Mouse (Mus musculus) testis, postnatal 14 days (tissue): Measurements from ENCODE around the gene Clmn.
A peak's percentile ranks its signal among the peaks of the same experiment; 100 is the strongest.

ENCODE experiments used
- DNase-seq: peaks from one replicate; pipeline ENCODE4 v3.0.0; 2021; ENCODE audit warnings: low spot score

The Clmn gene

DNA sequence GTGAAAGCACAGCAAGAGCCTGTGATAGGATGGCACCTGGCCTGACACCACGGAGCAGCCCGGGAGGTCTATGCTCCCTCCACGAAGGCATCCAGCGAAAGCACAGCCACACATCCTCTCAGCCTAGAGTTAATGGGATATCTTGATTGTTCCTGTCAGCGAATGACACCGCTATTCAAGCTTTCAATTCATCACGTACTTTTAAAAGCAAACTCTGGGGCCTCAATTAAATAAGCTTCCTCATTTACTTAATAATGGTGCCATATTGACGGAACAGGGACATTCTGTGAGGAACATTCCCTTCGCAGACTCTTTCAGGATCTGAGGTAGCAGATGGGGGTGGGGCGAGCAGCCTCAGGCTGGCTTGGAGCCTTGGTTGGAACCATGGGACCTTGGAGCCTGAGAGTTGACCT is 14.7 kb upstream of the Clmn start:
- DNase-seq = no peak

DNA sequence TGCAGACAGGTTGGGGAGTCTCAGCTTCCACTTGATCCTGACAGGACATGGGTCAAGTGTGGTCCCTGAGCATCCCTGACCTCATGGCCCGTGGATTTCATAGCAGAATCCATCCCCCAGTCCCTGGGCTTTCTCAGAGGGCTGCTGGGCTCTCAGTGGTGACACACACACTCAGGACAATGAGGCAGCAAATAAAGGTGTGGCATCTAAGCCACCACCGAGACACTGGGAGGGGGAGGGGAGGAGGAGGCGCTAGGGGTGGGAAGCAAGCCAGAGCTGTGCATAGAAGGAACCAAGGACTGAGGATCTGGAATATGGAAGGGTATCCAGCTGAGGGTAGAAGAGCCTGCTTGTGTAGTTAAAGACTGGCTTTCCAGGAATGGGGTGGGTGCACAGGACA is 11.2 kb upstream of the Clmn start:
- no peak for DNase-seq

DNA sequence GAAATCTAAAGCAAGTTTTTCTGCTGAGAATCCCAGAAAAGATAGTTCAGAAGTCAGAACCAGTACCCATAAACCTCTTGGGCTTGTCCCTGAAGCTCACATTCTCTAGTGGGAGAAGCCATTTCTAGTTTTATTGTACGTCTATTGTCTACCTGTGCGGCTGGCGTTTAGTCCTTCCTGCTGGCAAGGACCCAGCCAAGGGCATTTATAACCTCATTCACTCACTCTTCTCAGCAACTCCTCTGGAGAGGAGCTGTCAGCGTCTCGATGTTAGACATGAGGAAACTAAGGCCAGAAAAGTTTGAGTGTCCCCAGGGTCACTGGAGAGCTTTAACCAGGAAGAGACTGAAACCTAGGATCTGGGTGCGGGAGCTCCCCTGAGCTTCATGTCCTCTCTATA is 7.1 kb upstream of the Clmn start:
- no peak for DNase-seq

DNA sequence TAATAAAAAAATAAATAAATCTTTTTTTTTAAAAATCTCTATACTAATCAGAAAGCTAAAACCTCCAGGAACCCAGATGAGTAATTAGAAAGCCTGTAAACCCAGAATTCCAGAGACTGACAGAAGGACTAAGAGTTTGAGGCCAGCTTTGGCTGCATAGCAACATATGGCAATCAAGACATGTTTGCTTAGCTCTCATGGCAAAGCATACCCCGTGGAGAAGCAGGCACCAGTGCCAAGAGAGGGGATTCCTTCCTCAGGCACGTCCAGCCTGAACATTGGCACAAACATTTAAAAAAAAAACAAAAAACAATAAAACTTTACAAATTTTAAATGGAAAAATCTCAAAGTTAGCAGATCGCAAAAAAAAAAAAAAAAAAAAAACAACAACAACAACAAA is 4.9 kb upstream of the Clmn start:
- no peak for DNase-seq

DNA sequence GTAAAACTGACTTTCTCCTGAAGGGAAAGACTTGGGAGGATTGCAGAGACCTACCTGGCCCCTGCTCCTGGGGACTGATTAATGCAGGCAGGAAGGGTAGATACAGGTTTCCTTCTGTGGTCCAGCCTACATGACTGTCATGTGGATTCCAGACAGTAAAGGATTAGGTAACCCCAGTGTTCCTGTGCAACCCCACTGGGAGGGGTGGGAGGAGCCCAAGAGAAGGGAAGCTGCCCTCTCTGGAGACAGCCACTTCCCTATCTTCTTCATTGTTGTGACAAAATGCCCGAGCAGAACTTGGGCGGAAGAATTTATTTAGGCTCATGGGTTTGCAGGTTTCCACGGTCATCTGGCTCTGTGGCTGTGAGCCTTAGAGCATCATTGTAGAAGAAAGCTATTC is 3.6 kb upstream of the Clmn start:
- DNase-seq = no peak

DNA sequence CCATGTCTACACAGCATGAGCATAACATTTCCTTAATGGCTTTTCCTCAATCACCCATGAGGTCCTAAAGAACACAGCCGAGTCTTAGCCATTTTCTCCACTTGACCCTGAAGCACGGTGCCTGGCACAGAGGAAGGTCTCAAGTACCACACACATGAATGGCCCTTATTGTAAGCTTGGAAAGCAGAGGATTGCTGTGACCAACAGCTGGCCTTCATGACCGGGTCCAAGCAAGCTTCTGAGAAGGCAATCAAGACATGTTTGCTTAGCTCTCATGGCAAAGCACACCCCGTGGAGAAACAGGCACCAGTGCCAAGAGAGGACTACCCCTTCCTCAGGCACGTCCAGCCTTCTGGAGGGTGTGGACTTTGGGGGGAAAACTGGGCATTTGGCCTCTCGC is 3.0 kb upstream of the Clmn start:
- no peak for DNase-seq

DNA sequence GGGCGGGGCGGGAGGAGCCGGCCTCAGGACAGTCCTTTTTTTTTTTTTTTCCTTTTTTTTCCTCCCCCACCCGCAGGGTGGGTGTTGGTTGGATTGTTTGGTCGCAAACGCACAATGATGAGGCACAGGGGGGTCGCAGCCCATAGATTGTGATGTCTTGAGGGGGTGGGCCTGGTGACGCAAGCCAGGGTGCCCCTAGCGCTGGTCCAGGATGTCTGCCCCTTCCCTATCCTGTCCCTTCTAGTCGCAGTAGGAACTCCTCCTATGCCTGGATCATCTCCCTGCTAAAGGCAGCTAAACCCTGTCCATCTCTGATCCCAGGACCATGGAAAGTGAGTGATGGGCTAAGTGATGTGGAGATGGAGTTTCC is 275 bp upstream of the Clmn start:
- no peak for DNase-seq

DNA sequence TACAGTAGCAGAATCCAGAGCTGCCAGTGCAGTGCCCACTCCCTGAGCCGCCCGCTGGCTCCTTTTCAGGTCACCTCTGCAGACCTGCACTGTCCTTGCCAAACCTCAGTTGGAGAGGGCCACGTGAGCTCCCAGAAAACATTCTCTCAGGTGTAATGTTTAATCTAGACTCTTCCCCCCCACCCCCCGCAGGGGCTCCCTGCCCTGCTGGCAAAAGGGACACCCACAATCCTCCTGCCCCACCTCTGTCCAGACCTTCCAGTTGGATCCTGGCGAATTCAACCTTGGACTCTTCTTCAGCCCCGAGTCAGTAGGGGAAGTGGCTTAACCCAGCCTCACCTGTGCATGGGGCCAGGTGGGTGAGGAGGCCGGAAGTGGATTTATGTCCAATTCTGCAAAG is 1.2 kb downstream of the Clmn start:
- no peak for DNase-seq

DNA sequence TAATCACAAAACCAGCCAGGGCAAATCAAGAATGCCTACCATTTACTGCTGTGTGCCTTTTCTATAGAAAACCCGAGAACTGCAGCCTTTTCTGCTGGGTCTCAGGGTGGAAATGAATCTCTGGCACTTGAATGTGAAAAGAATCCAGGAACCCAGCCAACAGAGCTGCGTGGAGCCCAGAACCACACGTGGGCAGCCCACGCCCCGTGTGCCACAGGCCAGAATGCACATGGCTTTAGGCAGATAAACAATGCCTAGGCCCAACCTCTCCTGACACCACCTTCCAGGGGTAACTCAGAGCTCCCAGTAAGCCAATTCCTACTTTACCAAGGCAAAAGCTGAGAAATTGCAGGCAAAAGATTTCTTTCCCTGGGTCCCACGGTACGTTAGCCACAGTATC is 5.7 kb downstream of the Clmn start:
- no peak for DNase-seq

DNA sequence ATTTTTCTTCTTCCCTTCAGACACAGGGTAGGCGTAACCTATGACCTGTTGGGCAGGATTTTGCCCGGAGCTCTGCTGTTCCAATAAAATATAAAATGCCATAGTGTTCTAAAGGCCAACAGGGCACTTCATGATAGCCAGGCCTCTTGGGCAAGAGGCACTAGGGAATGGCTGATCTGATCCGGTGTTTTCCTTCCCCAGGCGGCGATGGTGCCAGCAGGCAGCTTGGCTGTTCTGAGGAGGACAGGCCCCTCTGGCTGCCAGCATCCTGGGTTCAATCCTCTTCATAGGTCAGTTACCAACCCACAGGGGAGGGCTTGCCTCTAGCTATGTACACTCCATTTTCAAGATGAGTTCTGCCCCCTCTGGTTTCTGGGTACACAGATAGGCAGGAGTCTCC is 6.1 kb downstream of the Clmn start:
- no peak for DNase-seq

DNA sequence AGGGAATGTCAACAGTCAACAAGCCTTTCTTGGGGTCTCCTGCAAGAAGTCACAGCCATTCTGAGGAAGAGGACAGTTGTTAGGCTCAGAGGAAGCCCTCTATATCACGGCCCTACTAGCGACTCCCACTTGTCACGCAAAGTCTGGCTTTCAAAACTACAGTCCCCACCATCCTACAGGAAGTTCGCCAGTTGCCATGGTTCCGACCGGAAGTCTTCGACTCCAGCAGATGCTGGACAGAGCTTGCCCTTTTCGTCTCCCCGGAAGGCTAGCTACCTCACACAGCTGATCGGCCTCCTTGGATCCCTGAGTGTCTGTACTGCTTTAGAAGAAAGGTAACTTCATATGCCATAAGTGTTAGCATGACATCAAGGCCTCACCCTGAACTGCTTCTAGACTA is 7.3 kb downstream of the Clmn start:
- DNase-seq = no peak

DNA sequence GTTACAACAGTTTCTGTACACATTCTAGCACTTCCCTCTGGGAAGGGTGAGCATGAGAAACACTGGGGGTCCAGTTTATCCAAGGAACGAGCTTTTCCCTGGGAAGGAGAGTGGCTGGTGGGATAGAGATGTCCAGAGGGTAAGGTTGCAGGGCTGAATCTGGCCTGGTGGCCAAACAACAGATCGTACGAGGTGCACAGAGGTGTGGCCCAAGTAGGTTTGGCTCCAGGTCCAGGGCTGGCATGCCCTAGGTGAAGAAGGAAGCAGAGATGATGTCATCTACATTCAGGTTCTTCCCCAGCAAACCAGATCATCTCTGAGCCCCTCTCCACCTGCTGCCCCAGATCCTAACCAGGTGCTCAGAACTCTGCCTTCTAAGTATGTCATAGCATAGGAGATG is 8.3 kb downstream of the Clmn start:
- no peak for DNase-seq

DNA sequence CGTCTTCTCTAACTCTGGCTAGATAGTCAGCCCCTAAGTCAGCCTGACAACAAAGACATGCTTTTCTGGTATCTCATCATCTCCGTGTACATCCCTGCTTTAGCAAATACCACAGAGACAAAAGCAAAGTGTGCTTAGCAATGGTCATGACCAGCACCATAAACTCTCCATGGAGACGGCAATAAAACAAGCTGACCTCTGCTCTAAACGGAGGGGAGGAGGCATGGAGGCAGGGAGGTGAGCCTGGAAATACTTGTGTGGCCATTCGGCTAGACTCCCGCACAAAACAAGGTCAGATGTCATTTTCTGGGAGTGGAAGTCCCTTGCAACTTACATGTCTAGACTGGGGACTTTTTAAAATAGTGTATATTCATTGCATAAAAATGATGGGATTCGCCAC is 9.3 kb downstream of the Clmn start:
- DNase-seq = no peak

DNA sequence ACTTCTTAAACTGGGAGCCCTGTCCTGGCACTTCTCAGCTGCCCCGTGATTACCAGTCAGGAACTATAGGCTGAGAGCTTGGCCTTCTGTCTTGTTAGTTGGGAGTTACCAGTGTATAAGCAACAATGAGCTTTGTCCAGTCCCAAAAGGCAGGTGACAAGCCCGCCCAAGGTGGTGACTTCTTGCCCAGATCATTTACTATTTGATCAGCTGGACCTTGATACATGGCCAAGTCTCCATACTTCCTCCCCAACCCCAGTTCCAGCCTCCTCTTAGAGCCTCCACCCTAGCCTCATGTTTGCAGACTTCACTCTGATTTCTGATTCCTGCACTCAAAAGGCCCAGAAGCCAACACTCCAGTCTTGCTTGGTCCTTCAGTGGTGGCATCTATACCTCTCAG is 10.1 kb downstream of the Clmn start:
- DNase-seq = no peak

DNA sequence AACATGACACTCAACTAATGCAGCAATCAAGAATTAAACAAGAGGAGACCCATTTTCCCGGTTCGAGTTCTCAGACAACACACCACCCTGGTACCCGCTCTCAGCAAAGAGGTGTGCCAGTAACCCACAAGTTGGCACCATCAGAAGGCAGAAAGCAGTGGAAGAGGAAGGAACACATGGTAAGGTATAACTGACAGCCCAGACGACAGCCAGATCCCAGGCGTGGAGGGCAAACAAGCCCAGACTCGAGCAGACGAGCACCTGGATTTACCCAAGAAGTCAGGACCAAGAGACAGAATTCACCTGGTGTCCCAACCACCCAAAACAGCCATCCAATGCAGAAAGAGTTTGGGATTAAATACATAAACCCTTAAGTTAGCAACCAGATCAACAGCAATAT is 11.5 kb downstream of the Clmn start:
- DNase-seq = no peak

DNA sequence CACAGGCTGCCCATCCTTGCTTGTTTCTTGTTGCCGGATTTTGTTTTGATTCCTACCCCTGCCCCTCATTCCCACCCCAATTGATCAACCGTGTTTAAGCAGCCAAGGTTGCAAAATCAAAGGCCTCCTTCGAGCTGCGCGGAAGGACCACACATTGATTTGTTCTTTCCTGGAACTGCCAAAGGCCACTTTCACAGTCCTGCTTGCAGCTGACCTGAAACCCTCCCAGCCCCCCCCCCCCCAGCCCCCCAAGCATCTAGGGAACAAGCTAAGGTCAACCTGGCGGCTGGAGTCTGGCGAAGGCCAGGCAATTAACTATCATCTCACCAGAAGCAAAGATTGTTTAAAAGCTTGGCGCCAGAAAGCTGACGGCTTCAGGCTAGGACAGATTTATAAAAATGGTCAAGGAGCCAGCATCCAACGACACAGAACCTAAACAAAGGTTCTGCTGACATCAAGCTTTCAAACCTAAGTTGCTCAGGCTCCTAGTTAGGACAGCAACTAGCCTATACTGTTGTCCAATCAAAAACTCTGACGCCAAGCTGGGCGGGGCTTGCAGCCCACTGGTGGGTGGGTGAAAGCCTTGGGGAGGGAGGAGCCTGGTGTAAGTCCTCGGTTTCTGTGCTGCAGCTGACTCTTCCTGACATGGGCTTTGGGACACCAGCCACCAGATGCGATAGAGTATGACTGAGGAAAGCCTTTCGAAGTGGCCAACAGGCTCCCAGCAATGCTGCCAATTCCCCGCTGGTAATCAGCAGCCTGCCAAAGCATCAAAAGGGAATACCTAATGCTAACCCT is 13.0 kb downstream of the Clmn start:
- peak; percentile 54 for DNase-seq

DNA sequence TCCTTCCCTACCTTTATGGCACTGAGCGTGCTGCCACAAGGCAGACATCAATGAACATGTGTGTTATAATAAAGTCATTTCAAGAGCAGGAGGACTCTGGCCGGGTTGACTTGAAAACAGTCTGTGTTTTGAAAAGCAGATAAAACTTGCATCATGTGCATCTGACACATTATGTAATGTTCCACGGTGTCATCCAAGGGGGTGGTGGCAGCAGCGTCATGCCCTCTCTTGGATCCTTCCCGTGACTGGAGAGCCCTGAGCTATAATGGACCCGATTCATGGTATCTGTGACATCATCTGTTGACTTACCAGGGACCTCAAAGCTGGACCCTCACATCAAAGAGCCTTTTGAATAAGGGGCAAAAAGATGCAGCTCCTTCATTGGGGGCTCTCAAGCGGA is 14.8 kb downstream of the Clmn start:
- DNase-seq = no peak

DNA sequence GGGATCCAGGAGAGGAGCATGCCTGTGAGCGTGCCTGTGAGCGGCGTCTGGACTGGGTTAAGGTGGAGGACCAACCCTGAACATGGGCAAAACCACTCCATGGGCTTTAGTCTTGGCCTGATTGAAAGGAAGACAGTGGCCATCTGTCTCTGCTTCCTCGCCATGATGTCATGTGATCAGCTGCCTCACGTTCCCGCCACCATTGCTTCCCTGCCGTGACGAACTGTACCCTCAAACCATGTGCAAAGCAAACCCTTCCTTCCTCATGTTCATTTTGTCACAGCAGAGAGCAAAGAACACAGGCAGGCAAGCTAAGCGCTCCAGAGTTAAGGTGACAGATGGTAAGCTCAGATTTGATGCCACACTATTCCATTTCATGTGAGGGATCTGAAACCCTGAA is 16.2 kb downstream of the Clmn start:
- no peak for DNase-seq

DNA sequence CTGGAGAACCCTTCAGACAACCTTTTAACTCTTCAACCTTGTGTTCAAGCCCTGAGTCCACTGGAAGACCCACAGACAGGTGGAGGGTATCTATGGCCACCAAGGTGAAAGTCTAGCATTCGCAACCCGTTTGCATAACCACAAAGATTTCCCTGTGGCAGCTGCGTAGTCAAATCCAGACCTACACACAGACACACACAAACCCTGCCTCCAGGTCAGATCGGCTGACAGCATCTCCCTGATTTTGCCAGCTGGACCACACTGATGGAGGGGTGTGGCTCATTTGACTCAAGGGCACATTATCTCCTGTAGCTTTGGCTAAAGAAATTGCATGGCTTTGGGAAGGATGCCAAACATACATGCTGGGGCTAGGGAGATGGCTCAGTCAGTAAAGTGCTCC is 17.6 kb downstream of the Clmn start:
- DNase-seq = no peak

DNA sequence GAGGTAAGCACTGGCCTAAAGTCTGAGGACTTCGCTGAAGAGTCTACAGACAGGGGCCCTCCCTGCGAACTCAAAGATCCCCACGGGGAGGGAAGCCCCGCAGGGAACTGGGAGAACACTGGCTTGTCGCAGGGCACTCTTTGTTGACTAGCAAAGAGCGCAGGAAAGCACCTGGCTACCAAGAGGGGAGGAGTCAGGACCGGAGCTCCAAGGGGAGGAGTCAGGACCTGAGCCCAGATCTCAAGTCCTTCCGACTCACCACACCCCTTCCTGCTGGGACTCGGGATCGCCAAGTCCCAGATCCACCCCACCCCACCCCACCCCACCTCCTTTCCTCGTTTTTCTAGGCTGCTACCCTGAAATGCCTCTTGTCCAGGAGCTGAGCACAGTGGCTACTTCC is 19.2 kb downstream of the Clmn start:
- DNase-seq = no peak

DNA sequence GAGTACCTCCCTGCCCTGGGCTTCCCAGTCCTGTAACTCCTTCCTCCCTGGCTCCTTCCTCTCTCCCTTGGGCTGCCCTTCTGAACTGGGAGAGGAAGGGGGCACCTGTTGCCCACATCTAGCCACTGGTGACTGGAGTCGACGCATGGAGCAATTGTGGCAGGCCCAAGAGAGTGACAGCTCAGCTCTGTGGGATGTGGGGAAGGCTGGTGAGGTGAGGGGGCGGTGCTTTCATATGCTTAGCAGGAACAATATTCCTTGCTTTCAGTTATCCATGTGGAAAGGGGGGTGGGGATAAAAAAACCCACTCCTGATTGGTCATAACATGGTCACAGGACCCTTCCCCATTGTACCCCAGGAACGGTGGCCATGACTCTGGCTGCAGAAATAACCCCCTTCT is 19.9 kb downstream of the Clmn start:
- DNase-seq = no peak

DNA sequence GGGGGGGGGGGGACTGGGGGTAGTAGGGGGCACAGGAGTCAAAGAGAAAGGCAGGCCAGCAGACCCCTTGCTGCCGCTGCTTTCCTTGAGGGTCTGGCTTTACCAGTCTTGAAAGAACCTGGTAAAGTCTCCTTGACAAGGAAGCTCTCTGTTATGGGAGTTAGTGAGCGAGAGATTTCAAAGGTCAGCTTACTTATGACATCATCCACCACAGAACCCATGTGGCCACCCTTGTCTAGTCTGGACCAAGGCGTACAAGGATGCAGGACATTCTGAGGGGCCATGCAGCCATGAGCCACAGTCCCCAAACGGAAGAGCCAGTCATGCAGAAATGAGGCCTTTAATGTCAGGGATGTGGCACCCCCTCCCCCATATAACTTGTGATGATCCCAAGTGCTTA is 20.6 kb downstream of the Clmn start:
- DNase-seq = no peak

DNA sequence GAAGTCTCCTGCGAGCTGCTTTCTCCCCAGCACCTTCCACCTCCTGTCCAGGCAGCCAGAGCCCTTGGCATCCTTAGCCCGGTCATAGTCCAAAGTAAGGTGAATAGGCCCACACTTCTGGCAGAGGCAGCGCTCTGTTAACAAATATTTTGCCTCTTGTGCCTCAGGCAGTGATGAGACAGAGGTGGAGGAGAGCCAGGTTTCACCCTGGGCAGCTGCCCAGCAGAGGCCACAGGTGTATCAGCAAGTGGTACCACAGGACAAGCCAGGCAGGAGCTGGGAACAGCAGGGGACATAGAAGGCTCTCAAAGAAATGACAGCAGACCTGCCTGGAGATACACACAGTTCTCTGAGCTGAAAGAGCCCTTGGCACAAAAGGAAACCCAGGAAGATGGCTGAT is 23.6 kb downstream of the Clmn start:
- DNase-seq = no peak

DNA sequence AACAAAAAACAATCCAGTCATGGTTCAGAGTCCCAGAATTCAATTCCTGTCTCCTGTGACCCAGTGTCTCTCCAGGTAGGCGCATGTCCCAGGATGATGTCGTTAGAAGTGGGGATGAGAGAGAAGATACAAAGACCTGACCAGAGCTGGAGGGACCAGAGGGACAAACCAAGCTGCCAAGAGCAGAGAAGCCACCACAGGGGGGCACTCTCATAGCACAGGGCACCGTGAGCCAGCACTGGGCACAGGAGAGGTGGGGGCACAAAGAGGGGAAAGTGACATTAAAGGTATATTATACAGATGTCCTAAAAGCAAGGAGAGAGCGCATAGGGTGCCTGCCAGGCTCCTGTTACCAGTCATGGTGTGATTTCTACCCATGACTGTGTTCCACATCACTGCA is 25.9 kb downstream of the Clmn start:
- DNase-seq = no peak

DNA sequence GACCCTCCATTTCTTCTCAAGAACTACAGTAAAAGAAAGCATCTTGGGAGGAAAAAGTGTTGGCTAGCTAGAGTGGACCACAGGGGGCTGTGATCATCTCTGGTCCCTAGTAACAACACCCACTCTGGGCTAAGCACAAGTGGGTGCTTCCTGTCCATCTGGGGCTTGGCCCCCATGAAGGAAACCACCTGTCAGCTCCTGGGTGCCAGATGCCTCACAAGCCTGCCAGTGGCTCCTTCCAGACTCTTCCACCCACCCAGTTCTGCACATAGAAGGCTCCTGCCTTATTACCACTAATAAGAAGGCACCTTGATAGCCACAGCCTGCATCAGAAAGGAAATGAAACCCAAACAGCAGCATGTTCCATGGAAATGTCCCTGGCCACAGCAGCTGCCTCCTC is 26.4 kb downstream of the Clmn start:
- DNase-seq = no peak
